Mouse (Mus musculus): ENCODE data around the gene Inka2. TPM values are rescaled to one million over a fixed set of nuclear protein-coding genes. Genes with fewer than 3 reads are reported as not detected.

Inka2 gene
- polyA plus RNA-seq, 1 experiment from 2014 or later, result 0.67 TPM

DNA sequence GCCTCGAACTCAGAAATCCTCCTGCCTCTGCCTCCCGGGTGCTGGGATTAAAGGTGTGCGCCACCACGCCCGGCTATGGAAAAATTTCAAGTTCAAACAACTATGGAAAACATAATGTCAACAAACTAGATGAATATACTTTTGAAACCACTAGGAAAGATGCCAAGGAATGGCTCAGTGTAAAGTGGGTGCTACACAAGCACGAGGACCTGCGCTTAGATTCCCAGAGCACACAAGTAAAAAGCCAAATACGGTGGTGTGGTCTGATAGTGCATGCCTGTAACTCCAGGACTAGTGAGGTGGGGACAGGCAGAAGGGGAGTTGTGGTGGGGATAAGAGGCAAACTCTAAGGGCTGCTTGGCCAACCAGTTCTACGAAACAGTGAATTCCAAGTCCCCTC is 50.7 kb downstream of the Inka2 start:
- no peak for ATAC-seq (replicated peaks; ENCODE audit: low FRiP score, low read depth)

DNA sequence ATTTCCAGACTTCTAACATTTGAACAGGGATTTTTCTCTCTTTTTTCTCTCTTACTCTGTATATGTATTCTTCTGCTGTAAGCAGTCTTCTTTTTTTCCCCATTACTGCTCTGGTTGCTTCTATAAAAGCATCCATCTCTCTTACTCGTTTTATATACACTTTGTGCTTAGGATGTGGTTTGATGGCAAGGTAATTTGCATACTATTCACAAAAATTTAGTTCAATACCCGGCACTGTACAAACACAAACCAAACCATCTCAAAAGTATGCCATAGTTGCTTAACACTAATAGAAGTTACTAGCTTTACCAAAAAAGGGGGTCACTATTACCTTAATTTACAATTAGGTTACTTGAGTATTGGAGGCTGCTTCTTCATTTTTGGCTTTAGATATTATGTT is 52.1 kb downstream of the Inka2 start:
- H3K27me3 ChIP-seq (ENCODE audit: insufficient read depth, low read length), result no peaks in the 10 kb centered on the region
- H3K4me3 ChIP-seq (replicated peaks; ENCODE audit: low read depth, low read length), result no peak overlapping the region
- H3K4me2 ChIP-seq (ENCODE audit: low read length), result no peak overlapping the region
- DNase-seq (ENCODE audit: low spot score) (no peak), ATAC-seq (replicated peaks; ENCODE audit: low FRiP score, low read depth) (no peak)
- WGBS, result 71% methylated on average over 2 of the region's 2 CpGs
- 0 out of 2 replicates have a peak, but pooled peaks cover 3% of the 10 kb centered on the region for H3K4me1 ChIP-seq (replicated peaks; ENCODE audit: insufficient read depth, low read length)
- no peak overlapping the region for H3K27ac ChIP-seq
- H3K9me3 ChIP-seq (replicated peaks; ENCODE audit: low read length), result no peaks in the 10 kb centered on the region
- TF ChIP-seq CTCF (IDR thresholded peaks at IDR 0.05; ENCODE audit: low read depth), result no peak
- no peaks in the 10 kb centered on the region for H3K36me3 ChIP-seq (ENCODE audit: insufficient read depth, low read length)
- H3K9ac ChIP-seq (ENCODE audit: low read depth, low read length), result no peak overlapping the region

More for the DNA sequence above, 50.7 kb downstream of the Inka2 start:
- Histone ChIP-seq H3K27ac (no peak overlapping the region), H3K4me3 (replicated peaks; ENCODE audit: low read depth, low read length) (no peak overlapping the region), H3K9me3 (replicated peaks; ENCODE audit: low read length) (no peaks in the 10 kb centered on the region), H3K4me1 (replicated peaks; ENCODE audit: insufficient read depth, low read length) (0 out of 2 replicates have a peak, but pooled peaks cover 3% of the 10 kb centered on the region), H3K27me3 (ENCODE audit: insufficient read depth, low read length) (no peaks in the 10 kb centered on the region), H3K4me2 (ENCODE audit: low read length) (no peak overlapping the region), H3K36me3 (ENCODE audit: insufficient read depth, low read length) (no peaks in the 10 kb centered on the region), H3K9ac (ENCODE audit: low read depth, low read length) (no peak overlapping the region)
- no peak for DNase-seq (ENCODE audit: low spot score)
- no peak for TF ChIP-seq CTCF (IDR thresholded peaks at IDR 0.05; ENCODE audit: low read depth)
- WGBS, result 98% methylated on average over 9 of the region's 9 CpGs

DNA sequence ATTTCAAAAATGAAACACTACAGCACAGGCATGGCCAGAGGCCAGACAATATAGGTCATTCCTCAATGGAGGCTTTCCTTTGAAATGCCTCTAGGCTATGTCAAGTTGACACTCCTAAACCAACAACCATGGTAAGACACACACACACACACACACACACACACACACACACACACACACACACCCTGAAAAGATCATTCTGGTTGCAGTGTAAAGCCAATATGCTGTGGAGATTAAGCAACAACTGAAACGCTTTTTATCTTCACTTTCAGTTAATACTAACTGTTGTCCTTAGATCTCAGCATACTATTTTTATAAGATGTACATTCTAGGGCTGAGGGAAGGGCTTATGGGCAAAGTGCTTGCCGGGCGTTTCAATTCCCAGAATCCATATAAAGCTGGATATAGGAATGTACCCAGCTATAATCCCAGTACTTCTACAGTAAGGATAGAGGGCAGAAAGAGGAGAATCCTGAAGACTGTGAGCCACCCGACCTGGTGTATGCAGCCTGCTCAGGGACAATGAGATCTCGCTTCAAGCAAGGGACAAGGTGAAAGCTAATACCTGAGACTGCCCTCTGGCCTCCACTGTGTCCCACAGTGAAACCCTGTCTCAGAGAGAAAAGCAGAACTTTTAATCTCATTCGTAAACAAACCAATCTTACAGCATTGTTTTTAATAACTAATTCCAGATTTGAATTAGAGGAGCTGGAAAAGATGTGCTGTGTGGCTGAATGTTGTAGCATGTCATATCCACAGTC is 53.1 kb downstream of the Inka2 start:
- no peaks in the 10 kb centered on the region for H3K9me3 ChIP-seq (replicated peaks; ENCODE audit: low read length)
- WGBS, result 74% methylated on average over 6 of the region's 6 CpGs
- H3K9ac ChIP-seq (ENCODE audit: low read depth, low read length), result no peak overlapping the region
- no peaks in the 10 kb centered on the region for H3K27me3 ChIP-seq (ENCODE audit: insufficient read depth, low read length)
- no peaks in the 10 kb centered on the region for H3K36me3 ChIP-seq (ENCODE audit: insufficient read depth, low read length)
- ATAC-seq (replicated peaks; ENCODE audit: low FRiP score, low read depth) (no peak), DNase-seq (ENCODE audit: low spot score) (no peak)
- 0 out of 2 replicates have a peak, but pooled peaks cover 3% of the 10 kb centered on the region for H3K4me1 ChIP-seq (replicated peaks; ENCODE audit: insufficient read depth, low read length)
- no peak overlapping the region for H3K27ac ChIP-seq
- H3K4me3 ChIP-seq (replicated peaks; ENCODE audit: low read depth, low read length), result no peak overlapping the region
- TF ChIP-seq CTCF (IDR thresholded peaks at IDR 0.05; ENCODE audit: low read depth), result no peak
- H3K4me2 ChIP-seq (ENCODE audit: low read length), result no peak overlapping the region

DNA sequence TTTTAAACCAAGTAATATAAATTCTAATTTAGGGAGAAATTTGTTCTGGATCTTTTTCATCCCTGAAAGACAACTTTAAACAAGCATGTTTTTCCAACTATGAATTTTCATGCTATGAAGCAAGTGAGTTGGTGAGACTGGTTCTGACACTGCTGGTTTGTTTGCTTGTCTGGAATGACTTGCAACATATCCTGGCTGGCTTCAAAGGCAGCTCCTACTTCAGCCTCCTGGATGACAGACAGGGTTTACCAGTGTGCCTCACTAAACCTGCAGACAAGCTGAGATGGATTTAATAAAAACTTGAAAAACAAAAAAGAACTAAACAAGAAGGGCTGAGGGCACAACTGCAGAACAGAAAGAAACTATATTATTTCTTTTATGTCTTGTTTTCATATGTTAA is 53.7 kb downstream of the Inka2 start:
- no peak for TF ChIP-seq CTCF (IDR thresholded peaks at IDR 0.05; ENCODE audit: low read depth)

DNA sequence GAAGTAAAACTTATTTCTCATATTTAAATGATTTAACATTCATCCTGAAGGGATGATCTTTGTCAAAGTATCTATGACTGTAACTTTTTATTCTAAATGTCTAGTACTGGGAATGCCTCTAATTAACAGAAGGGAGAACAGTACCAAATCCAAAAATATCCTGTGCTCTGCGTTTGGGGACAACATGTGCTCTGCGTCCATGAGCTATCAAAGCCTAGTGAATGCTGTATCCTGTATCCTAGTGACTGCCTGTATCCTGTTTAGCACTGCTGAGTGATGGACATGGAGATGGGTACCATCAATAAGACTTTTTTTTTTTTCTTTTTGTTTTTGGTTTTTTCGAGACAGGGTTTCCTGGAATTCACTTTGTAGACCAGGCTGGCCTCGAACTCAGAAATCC is 54.3 kb downstream of the Inka2 start:
- Histone ChIP-seq H3K27me3 (ENCODE audit: insufficient read depth, low read length) (no peaks in the 10 kb centered on the region), H3K4me2 (ENCODE audit: low read length) (no peak overlapping the region), H3K9me3 (replicated peaks; ENCODE audit: low read length) (no peaks in the 10 kb centered on the region), H3K27ac (no peak overlapping the region), H3K9ac (ENCODE audit: low read depth, low read length) (no peak overlapping the region), H3K4me3 (replicated peaks; ENCODE audit: low read depth, low read length) (no peak overlapping the region), H3K36me3 (ENCODE audit: insufficient read depth, low read length) (no peaks in the 10 kb centered on the region), H3K4me1 (replicated peaks; ENCODE audit: insufficient read depth, low read length) (0 out of 2 replicates have a peak, but pooled peaks cover 3% of the 10 kb centered on the region)
- 76% methylated on average over 4 of the region's 4 CpGs for WGBS
- TF ChIP-seq CTCF (IDR thresholded peaks at IDR 0.05; ENCODE audit: low read depth), result no peak
- ATAC-seq (replicated peaks; ENCODE audit: low FRiP score, low read depth), result no peak
- DNase-seq (ENCODE audit: low spot score), result no peak

More for the DNA sequence above, 53.7 kb downstream of the Inka2 start:
- Histone ChIP-seq H3K27ac (no peak overlapping the region), H3K9ac (ENCODE audit: low read depth, low read length) (no peak overlapping the region), H3K9me3 (replicated peaks; ENCODE audit: low read length) (no peaks in the 10 kb centered on the region), H3K4me2 (ENCODE audit: low read length) (no peak overlapping the region), H3K27me3 (ENCODE audit: insufficient read depth, low read length) (no peaks in the 10 kb centered on the region), H3K4me1 (replicated peaks; ENCODE audit: insufficient read depth, low read length) (0 out of 2 replicates have a peak, but pooled peaks cover 3% of the 10 kb centered on the region), H3K4me3 (replicated peaks; ENCODE audit: low read depth, low read length) (no peak overlapping the region), H3K36me3 (ENCODE audit: insufficient read depth, low read length) (no peaks in the 10 kb centered on the region)
- ATAC-seq (replicated peaks; ENCODE audit: low FRiP score, low read depth) (no peak), DNase-seq (ENCODE audit: low spot score) (no peak)

DNA sequence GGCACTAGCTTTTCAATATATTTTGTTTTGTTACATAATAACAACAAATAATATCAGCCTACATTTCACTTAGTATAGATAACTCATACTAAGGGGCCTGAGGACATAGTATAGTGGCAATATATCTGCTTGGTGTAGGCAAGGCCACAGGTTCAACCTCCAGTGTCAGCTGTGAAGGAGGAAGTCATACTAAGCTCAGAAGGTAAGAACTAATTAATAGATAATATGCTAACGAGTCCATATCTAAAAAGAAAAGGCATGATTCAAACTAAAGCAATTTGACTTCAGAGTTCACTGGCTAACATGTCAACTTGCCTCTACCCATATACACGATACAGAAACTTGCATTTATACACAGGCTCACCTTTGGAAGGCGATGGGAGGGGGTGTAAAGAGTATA is 55.7 kb downstream of the Inka2 start:
- H3K27me3 ChIP-seq (ENCODE audit: insufficient read depth, low read length), result no peaks in the 10 kb centered on the region
- DNase-seq (ENCODE audit: low spot score) (no peak), ATAC-seq (replicated peaks; ENCODE audit: low FRiP score, low read depth) (no peak)
- 89% methylated on average over 3 of the region's 3 CpGs for WGBS
- no peak overlapping the region for H3K4me3 ChIP-seq (replicated peaks; ENCODE audit: low read depth, low read length)
- H3K27ac ChIP-seq, result no peak overlapping the region
- H3K9ac ChIP-seq (ENCODE audit: low read depth, low read length), result no peak overlapping the region
- no peaks in the 10 kb centered on the region for H3K36me3 ChIP-seq (ENCODE audit: insufficient read depth, low read length)
- H3K4me1 ChIP-seq (replicated peaks; ENCODE audit: insufficient read depth, low read length), result 0 out of 2 replicates have a peak, but pooled peaks cover 3% of the 10 kb centered on the region
- TF ChIP-seq CTCF (IDR thresholded peaks at IDR 0.05; ENCODE audit: low read depth), result no peak
- H3K4me2 ChIP-seq (ENCODE audit: low read length), result no peak overlapping the region
- H3K9me3 ChIP-seq (replicated peaks; ENCODE audit: low read length), result no peaks in the 10 kb centered on the region
